Mouse (Mus musculus) kidney, postnatal 25 days (tissue): ENCODE measurements at regions not wholly inside any gene's neighbourhood (a gene's known extent, or its start where the extent isn't known, plus 50 kb on each side); places are given as distances from the start of the nearest gene placed in this dataset.
A peak's percentile ranks its signal among the peaks of the same experiment; 100 is the strongest.

Experiments
- DNase-seq, 2 experiments: peaks; one replicate each; pipeline ENCODE4 v3.0.0; 2021; ENCODE audit warnings: mixed read lengths in 2 of 2

DNA sequence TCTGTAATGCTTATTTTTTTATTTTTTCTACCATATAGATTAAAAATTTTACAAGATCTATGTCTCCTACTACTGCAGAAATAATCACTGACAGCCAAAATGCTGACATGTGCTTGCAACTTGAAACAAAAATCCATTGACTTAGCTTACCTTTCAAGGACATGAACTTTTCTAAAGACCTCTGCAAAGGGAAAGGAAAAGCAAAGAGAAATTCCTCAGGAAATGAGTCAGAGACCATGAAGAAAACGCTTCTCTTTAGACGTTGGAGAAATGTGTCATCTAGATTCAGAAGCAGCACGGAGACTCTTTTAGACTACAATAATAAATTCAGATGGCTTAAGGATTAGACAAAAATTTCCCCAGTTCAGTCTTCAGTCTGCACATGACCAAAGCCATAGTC lies 2188.6 kb upstream of the Tenm3 start:
- no peak for DNase-seq

- no peak for DNase-seq
Observed at GRCm38 (mm10) chr8:51010508-51010907, 2166.8 kb upstream of the Tenm3 start.

GRCm38 (mm10) chr8:50967386-50967785 lies 2123.6 kb upstream of the Tenm3 start:
- no peak for DNase-seq

DNA sequence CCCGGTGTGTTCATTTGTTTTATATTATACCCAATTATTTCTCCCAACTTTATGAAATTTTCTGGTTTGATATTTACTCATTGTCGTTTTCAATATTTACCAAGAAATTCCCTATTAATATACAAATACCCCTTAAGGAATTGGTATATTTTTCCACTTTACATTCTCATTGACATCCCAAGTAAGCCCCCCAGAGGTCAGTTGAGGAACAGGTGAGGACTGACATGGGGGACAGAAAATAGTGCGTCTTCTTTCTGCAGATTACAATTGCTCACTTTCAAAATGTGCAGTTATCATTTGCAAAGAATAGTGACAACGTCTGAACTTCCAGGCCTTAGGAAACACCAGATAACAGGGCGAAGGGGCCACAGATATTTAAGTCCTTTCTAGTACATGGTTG lies 2073.8 kb upstream of the Tenm3 start:
- DNase-seq = no peak

- DNase-seq = no peak
Observed at GRCm38 (mm10) chr8:50916733-50917113, 2073.0 kb upstream of the Tenm3 start.

GRCm38 (mm10) chr8:50915876-50916732 lies 2072.4 kb upstream of the Tenm3 start:
- DNase-seq = peak in 1 of 2 experiments; percentile 32

GRCm38 (mm10) chr8:50915259-50915875 lies 2071.6 kb upstream of the Tenm3 start:
- peak in 1 of 2 experiments; percentile 28 for DNase-seq

- DNase-seq = no peak
Observed at GRCm38 (mm10) chr8:50914615-50915014, 2070.9 kb upstream of the Tenm3 start.

GRCm38 (mm10) chr8:50878198-50878597 lies 2034.4 kb upstream of the Tenm3 start:
- no peak for DNase-seq
